Mouse (Mus musculus): ENCODE measurements at regions not wholly inside any gene's neighbourhood (a gene's known extent, or its start where the extent isn't known, plus 50 kb on each side); places are given as distances from the start of the nearest gene placed in this dataset.

GRCm38 (mm10) chr3:41140391-41140790 lies 57.5 kb upstream of the Pgrmc2 start:
- TF ChIP-seq CTCF (IDR thresholded peaks at IDR 0.05; ENCODE audit: borderline replicate concordance, extremely low read depth, insufficient read depth, insufficient read length) (no peak), POLR2A (IDR thresholded peaks at IDR 0.05; ENCODE audit: borderline replicate concordance, extremely low read depth, insufficient read depth, insufficient read length, poor library complexity, severe bottlenecking) (no peak)

Data from brain, embryonic 14.5 days (tissue).